In genomic region chr3:141533861-141534260, GRCm38 (mm10) we compare ENCODE assay signal across 22 mouse cellular contexts.
"Had no signal": no experiment of that assay in that cellular context is flagged by ENCODE, and none has a peak within 500 bp of the region (broad histone marks: within the 10 kb centered on the region; RNA-seq: fewer than 3 reads in every experiment).

No protein-coding gene starts in this region.

- DNase-seq: cerebellum, adult 2 months; cerebellum, adult 8-10 months; cerebellum, adult 9-10 months; cerebellum, adult 9-11 months; cerebellum, postnatal 10 days; cerebellum, postnatal 14 days; cerebellum, postnatal 25 days; cerebellum, postnatal 36 days; embryo, embryonic 11 days; forebrain, postnatal 0 days; gastrocnemius, adult 2 months; gastrocnemius, postnatal 10 days; gastrocnemius, postnatal 14 days; gastrocnemius, postnatal 25 days; gastrocnemius, postnatal 36 days; heart, adult 11 months; heart, adult 18-20 months; heart, adult 2 months had no signal

- ATAC-seq: forebrain, embryonic 13.5 days; forebrain, embryonic 14.5 days; forebrain, embryonic 15.5 days; forebrain, embryonic 16.5 days; forebrain, postnatal 0 days had no signal
